Mouse (Mus musculus): ENCODE data around the gene Cisd1. TPM values are rescaled to one million over a fixed set of nuclear protein-coding genes. Genes with fewer than 3 reads are reported as not detected.
A peak's percentile ranks its signal among the peaks of the same experiment; 100 is the strongest.
"Not testable (repeated sequence)": the region's sequence is repeated elsewhere in the genome, so short reads cannot be mapped to it uniquely, and the experiment has no call there.

The Cisd1 gene
- 9.6 and 14.9 TPM in 2 replicates for polyA plus RNA-seq (2012; rRNA removed)

- H3K36me3 ChIP-seq (ENCODE audit: control insufficient read depth, insufficient read depth, low read length) = no peaks in the 10 kb centered on the region
- under 1% methylated on average over 59 of the region's 60 CpGs for WGBS
- H3K27me3 ChIP-seq (ENCODE audit: control insufficient read depth, insufficient read depth, low read length) = no peaks in the 10 kb centered on the region
- H3K4me1 ChIP-seq (ENCODE audit: control insufficient read depth, insufficient read depth, insufficient read length) = peaks cover 3% of the 10 kb centered on the region; the same call in 1 of the 2 replicates
- peak within 1 kb of the TSS; percentile 84 for H3K4me3 ChIP-seq (ENCODE audit: extremely low read depth, insufficient read depth, insufficient read length)
- no peak for TF ChIP-seq CTCF (IDR thresholded peaks at IDR 0.05; ENCODE audit: extremely low read depth, insufficient read depth, insufficient read length, insufficient replicate concordance)
- no peak; the same call in 1 of the 2 replicates for TF ChIP-seq POLR2A (IDR thresholded peaks at IDR 0.05; ENCODE audit: low read depth, low read length)
- DNase-seq (ENCODE audit: low read depth in 1 of 2, low spot score in 2 of 2) = peak; percentile 82 to 90
- H3K27ac ChIP-seq (ENCODE audit: insufficient read depth, low read length) = peak within 1 kb of the TSS; percentile 66
Measured at GRCm38 (mm10) chr10:71344579-71345143, at the start of gene Cisd1. Cisd1 (minus strand) TSS chr10:71344954.

GRCm38 (mm10) chr10:71389311-71389710 lies 44.6 kb upstream of the Cisd1 start:
- TF ChIP-seq CTCF (IDR thresholded peaks at IDR 0.05; ENCODE audit: extremely low read depth, insufficient read depth, insufficient read length, insufficient replicate concordance) = no peak
- TF ChIP-seq POLR2A (IDR thresholded peaks at IDR 0.05; ENCODE audit: low read depth, low read length) = no peak
- H3K27me3 ChIP-seq (ENCODE audit: control insufficient read depth, insufficient read depth, low read length) = no peaks in the 10 kb centered on the region
- H3K4me3 ChIP-seq (ENCODE audit: extremely low read depth, insufficient read depth, insufficient read length) = no peak overlapping the region
- no peaks in the 10 kb centered on the region for H3K4me1 ChIP-seq (ENCODE audit: control insufficient read depth, insufficient read depth, insufficient read length)
- H3K27ac ChIP-seq (ENCODE audit: insufficient read depth, low read length) = no peak overlapping the region
- 93% methylated on average over 5 of the region's 5 CpGs for WGBS
- H3K36me3 ChIP-seq (ENCODE audit: control insufficient read depth, insufficient read depth, low read length) = no peaks in the 10 kb centered on the region
- DNase-seq (ENCODE audit: low read depth in 1 of 2, low spot score in 2 of 2) = no peak

GRCm38 (mm10) chr10:71384159-71385044 lies 39.6 kb upstream of the Cisd1 start:
- Histone ChIP-seq H3K4me1 (ENCODE audit: control insufficient read depth, insufficient read depth, insufficient read length) (no peaks in the 10 kb centered on the region), H3K36me3 (ENCODE audit: control insufficient read depth, insufficient read depth, low read length) (peaks cover 9% of the 10 kb centered on the region), H3K4me3 (ENCODE audit: extremely low read depth, insufficient read depth, insufficient read length) (no peak overlapping the region), H3K27ac (ENCODE audit: insufficient read depth, low read length) (no peak overlapping the region), H3K27me3 (ENCODE audit: control insufficient read depth, insufficient read depth, low read length) (no peaks in the 10 kb centered on the region)
- no peak for DNase-seq (ENCODE audit: low read depth in 1 of 2, low spot score in 2 of 2)
- TF ChIP-seq POLR2A (IDR thresholded peaks at IDR 0.05; ENCODE audit: low read depth, low read length) (no peak), CTCF (IDR thresholded peaks at IDR 0.05; ENCODE audit: extremely low read depth, insufficient read depth, insufficient read length, insufficient replicate concordance) (no peak)
- WGBS = 72% methylated on average over 19 of the region's 19 CpGs

- not testable (repeated sequence) for H3K27me3 ChIP-seq (ENCODE audit: control insufficient read depth, insufficient read depth, low read length)
Measured at GRCm38 (mm10) chr10:71383552-71383924, 38.8 kb upstream of the Cisd1 start.

GRCm38 (mm10) chr10:71382858-71383551 lies 38.3 kb upstream of the Cisd1 start:
- TF ChIP-seq CTCF (IDR thresholded peaks at IDR 0.05; ENCODE audit: extremely low read depth, insufficient read depth, insufficient read length, insufficient replicate concordance) = no peak
- TF ChIP-seq POLR2A (IDR thresholded peaks at IDR 0.05; ENCODE audit: low read depth, low read length) = no peak
- Histone ChIP-seq H3K36me3 (ENCODE audit: control insufficient read depth, insufficient read depth, low read length) (peaks cover 12% of the 10 kb centered on the region), H3K27me3 (ENCODE audit: control insufficient read depth, insufficient read depth, low read length) (no peaks in the 10 kb centered on the region), H3K4me3 (ENCODE audit: extremely low read depth, insufficient read depth, insufficient read length) (no peak overlapping the region), H3K27ac (ENCODE audit: insufficient read depth, low read length) (no peak overlapping the region), H3K4me1 (ENCODE audit: control insufficient read depth, insufficient read depth, insufficient read length) (no peaks in the 10 kb centered on the region)
- 63% methylated on average over 8 of the region's 8 CpGs for WGBS
- no peak for DNase-seq (ENCODE audit: low read depth in 1 of 2, low spot score in 2 of 2)

More at GRCm38 (mm10) chr10:71383552-71383924, 38.8 kb upstream of the Cisd1 start:
- 52% methylated on average over 6 of the region's 6 CpGs for WGBS
- not testable (repeated sequence) for H3K4me3 ChIP-seq (ENCODE audit: extremely low read depth, insufficient read depth, insufficient read length); DNase-seq (ENCODE audit: low read depth in 1 of 2, low spot score in 2 of 2); H3K27ac ChIP-seq (ENCODE audit: insufficient read depth, low read length); H3K4me1 ChIP-seq (ENCODE audit: control insufficient read depth, insufficient read depth, insufficient read length)
- peaks cover 11% of the 10 kb centered on the region for H3K36me3 ChIP-seq (ENCODE audit: control insufficient read depth, insufficient read depth, low read length)

- DNase-seq (ENCODE audit: low read depth in 1 of 2, low spot score in 2 of 2) = no peak
- TF ChIP-seq POLR2A (IDR thresholded peaks at IDR 0.05; ENCODE audit: low read depth, low read length) (no peak), CTCF (IDR thresholded peaks at IDR 0.05; ENCODE audit: extremely low read depth, insufficient read depth, insufficient read length, insufficient replicate concordance) (no peak)
- 87% methylated on average over 7 of the region's 7 CpGs for WGBS
- no peak overlapping the region for H3K27ac ChIP-seq (ENCODE audit: insufficient read depth, low read length)
- H3K4me1 ChIP-seq (ENCODE audit: control insufficient read depth, insufficient read depth, insufficient read length) = no peaks in the 10 kb centered on the region
- no peaks in the 10 kb centered on the region for H3K27me3 ChIP-seq (ENCODE audit: control insufficient read depth, insufficient read depth, low read length)
- peaks cover 13% of the 10 kb centered on the region for H3K36me3 ChIP-seq (ENCODE audit: control insufficient read depth, insufficient read depth, low read length)
- H3K4me3 ChIP-seq (ENCODE audit: extremely low read depth, insufficient read depth, insufficient read length) = no peak overlapping the region
Measured at GRCm38 (mm10) chr10:71382109-71382508, 37.4 kb upstream of the Cisd1 start.
